Mouse (Mus musculus): Measurements from ENCODE around the gene Rps8. TPM values are rescaled to one million over a fixed set of nuclear protein-coding genes. Genes with fewer than 3 reads are reported as not detected.

The Rps8 gene
- polyA plus RNA-seq, 2 experiments, result 915 to 935 TPM

DNA sequence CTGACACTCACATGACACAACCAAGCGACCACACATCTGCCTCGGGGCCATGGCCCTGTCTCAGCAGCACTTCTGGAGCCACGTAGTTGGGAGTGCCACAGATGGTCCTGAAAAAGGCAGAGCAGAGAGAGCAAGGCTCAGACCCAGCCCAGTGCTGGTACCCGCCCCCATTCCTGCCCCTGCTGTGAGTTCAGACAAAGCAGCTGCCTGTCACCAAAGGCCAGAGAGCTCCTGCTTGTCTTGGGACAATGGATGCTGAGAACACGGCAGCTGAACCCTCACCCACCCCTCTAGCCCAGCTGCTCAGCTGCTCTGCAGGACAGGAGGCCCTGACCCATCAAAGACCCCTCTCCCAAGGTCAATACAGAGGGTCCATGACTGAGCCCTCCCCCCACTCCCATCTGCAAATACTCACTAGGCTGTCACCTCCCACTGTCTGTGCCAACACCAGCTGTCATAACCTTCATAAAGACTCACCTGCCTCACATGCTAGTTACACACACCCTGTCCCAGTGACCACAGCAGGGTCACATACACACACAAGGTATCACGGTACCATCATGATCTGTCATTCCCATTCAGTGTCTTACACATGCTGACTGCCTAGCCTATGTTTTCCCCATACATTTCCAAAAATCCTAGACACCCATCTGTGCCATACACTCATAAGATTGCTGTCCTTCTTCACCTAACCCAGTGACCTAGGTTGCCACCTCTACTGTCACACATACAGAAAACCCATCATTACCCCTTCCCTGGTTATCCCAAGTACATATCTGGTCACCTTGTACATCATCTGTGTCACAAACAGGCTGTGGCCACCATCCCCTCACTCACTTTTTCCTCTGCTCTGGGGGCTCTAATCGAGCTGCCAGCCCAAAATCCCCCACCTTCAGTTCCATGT is 23.9 kb downstream of the Rps8 start:
- WGBS (ENCODE audit: insufficient replicate concordance), result 47% methylated on average over 7 of the region's 7 CpGs

GRCm38 (mm10) chr4:117131198-117131597 is 24.8 kb downstream of the Rps8 start:
- no peak for TF ChIP-seq CTCF (IDR thresholded peaks at IDR 0.05; ENCODE audit: low read depth)
- TF ChIP-seq EP300 (IDR thresholded peaks at IDR 0.05; ENCODE audit: low read depth), result no peak
- H3K4me3 ChIP-seq (ENCODE audit: insufficient read depth in 1 of 2, low read depth in 2 of 2, low read length in 2 of 2), result no peak overlapping the region
- no peaks in the 10 kb centered on the region for H3K9me3 ChIP-seq (ENCODE audit: control insufficient read depth, low read length)
- DNase-seq (ENCODE audit: low read depth in 3 of 3, low spot score in 3 of 3) (no peak), ATAC-seq (ENCODE audit: insufficient read depth) (no peak)
- H3K9ac ChIP-seq (replicated peaks), result no peak overlapping the region
- no peaks in the 10 kb centered on the region for H3K36me3 ChIP-seq (replicated peaks; ENCODE audit: control insufficient read depth, insufficient read depth, low read depth)
- peaks cover 13% of the 10 kb centered on the region for H3K27me3 ChIP-seq (ENCODE audit: control insufficient read depth, insufficient read depth, low read length)
- H3K4me2 ChIP-seq (ENCODE audit: low read depth), result no peak overlapping the region
- no peak overlapping the region for H3K27ac ChIP-seq
- peaks cover 5 to 21% of the 10 kb centered on the region in 2 experiments for H3K4me1 ChIP-seq (replicated peaks; ENCODE audit: control insufficient read depth in 2 of 2, insufficient read depth in 2 of 2, low read length in 1 of 2)
- WGBS (ENCODE audit: insufficient replicate concordance), result 83% methylated on average over 6 of the region's 6 CpGs

More for the DNA sequence above, 23.9 kb downstream of the Rps8 start:
- TF ChIP-seq EP300 (IDR thresholded peaks at IDR 0.05; ENCODE audit: low read depth), result no peak
- TF ChIP-seq CTCF (IDR thresholded peaks at IDR 0.05; ENCODE audit: low read depth), result no peak
- ATAC-seq (ENCODE audit: insufficient read depth), result no peak
- Histone ChIP-seq H3K4me1 (replicated peaks; ENCODE audit: control insufficient read depth in 2 of 2, insufficient read depth in 2 of 2, low read length in 1 of 2) (peaks cover 5 to 24% of the 10 kb centered on the region in 2 experiments), H3K4me2 (ENCODE audit: low read depth) (peak overlapping the region; percentile 76), H3K9me3 (ENCODE audit: control insufficient read depth, low read length) (no peaks in the 10 kb centered on the region), H3K9ac (replicated peaks) (no peak overlapping the region), H3K4me3 (ENCODE audit: insufficient read depth in 1 of 2, low read depth in 2 of 2, low read length in 2 of 2) (no peak overlapping the region; a peak in 1 of 4 replicates), H3K27me3 (ENCODE audit: control insufficient read depth, insufficient read depth, low read length) (peaks cover 13% of the 10 kb centered on the region), H3K27ac (no peak overlapping the region), H3K36me3 (replicated peaks; ENCODE audit: control insufficient read depth, insufficient read depth, low read depth) (no peaks in the 10 kb centered on the region)
- no peak for DNase-seq (ENCODE audit: low read depth in 3 of 3, low spot score in 3 of 3)

- 79% methylated on average over 6 of the region's 6 CpGs for WGBS (ENCODE audit: insufficient replicate concordance)
- ATAC-seq (ENCODE audit: insufficient read depth) (no peak), DNase-seq (ENCODE audit: low read depth in 3 of 3, low spot score in 3 of 3) (no peak)
- H3K4me1 ChIP-seq (replicated peaks; ENCODE audit: control insufficient read depth in 2 of 2, insufficient read depth in 2 of 2, low read length in 1 of 2), result peaks cover 5 to 19% of the 10 kb centered on the region in 2 experiments
- H3K27ac ChIP-seq, result no peak overlapping the region
- no peak for TF ChIP-seq CTCF (IDR thresholded peaks at IDR 0.05; ENCODE audit: low read depth)
- no peak for TF ChIP-seq EP300 (IDR thresholded peaks at IDR 0.05; ENCODE audit: low read depth)
- H3K9ac ChIP-seq (replicated peaks), result no peak overlapping the region
- no peak overlapping the region for H3K4me3 ChIP-seq (ENCODE audit: insufficient read depth in 1 of 2, low read depth in 2 of 2, low read length in 2 of 2)
- H3K36me3 ChIP-seq (replicated peaks; ENCODE audit: control insufficient read depth, insufficient read depth, low read depth), result no peaks in the 10 kb centered on the region
- no peaks in the 10 kb centered on the region for H3K9me3 ChIP-seq (ENCODE audit: control insufficient read depth, low read length)
- no peak overlapping the region for H3K4me2 ChIP-seq (ENCODE audit: low read depth)
- peaks cover 13% of the 10 kb centered on the region for H3K27me3 ChIP-seq (ENCODE audit: control insufficient read depth, insufficient read depth, low read length)
These were observed 25.3 kb downstream of the Rps8 start for GRCm38 (mm10) chr4:117130790-117131189.

- ATAC-seq (ENCODE audit: insufficient read depth), result no peak
- DNase-seq (ENCODE audit: low read depth in 3 of 3, low spot score in 3 of 3), result no peak
- Histone ChIP-seq H3K4me1 (replicated peaks; ENCODE audit: control insufficient read depth in 2 of 2, insufficient read depth in 2 of 2, low read length in 1 of 2) (peaks cover 14 to 24% of the 10 kb centered on the region in 2 experiments), H3K9ac (replicated peaks) (no peak overlapping the region), H3K27me3 (ENCODE audit: control insufficient read depth, insufficient read depth, low read length) (peaks cover 8% of the 10 kb centered on the region), H3K36me3 (replicated peaks; ENCODE audit: control insufficient read depth, insufficient read depth, low read depth) (no peaks in the 10 kb centered on the region), H3K27ac (no peak overlapping the region), H3K4me3 (ENCODE audit: insufficient read depth in 1 of 2, low read depth in 2 of 2, low read length in 2 of 2) (no peak overlapping the region), H3K9me3 (ENCODE audit: control insufficient read depth, low read length) (no peaks in the 10 kb centered on the region), H3K4me2 (ENCODE audit: low read depth) (no peak overlapping the region)
- TF ChIP-seq EP300 (IDR thresholded peaks at IDR 0.05; ENCODE audit: low read depth) (no peak), CTCF (IDR thresholded peaks at IDR 0.05; ENCODE audit: low read depth) (no peak)
- 78% methylated on average over 33 of the region's 33 CpGs for WGBS (ENCODE audit: insufficient replicate concordance)
These were observed 27.9 kb downstream of the Rps8 start for GRCm38 (mm10) chr4:117127991-117128686.
